Mouse (Mus musculus) liver, embryonic 13.5 days (tissue): ENCODE data around the gene Calu. TPM values are rescaled to one million over a fixed set of nuclear protein-coding genes. Genes with fewer than 3 reads are reported as not detected.
"Not testable (repeated sequence)": the region's sequence is repeated elsewhere in the genome, so short reads cannot be mapped to it uniquely, and the experiment has no call there.

Source experiments
- ATAC-seq: fragments of 200-750 bp; cut with Nextera tagmentation; 2 replicates; pipeline ENCODE4 v1.8.0; 2017; ENCODE audit warnings: low read depth, mild to moderate bottlenecking, moderate number of reproducible peaks, moderate library complexity
- DNase-seq: peaks from one replicate; pipeline ENCODE4 v3.0.0; 2022
- H3K27ac ChIP-seq: fragments of 300-500 bp; sonication (generic); 2 replicates; pipeline ENCODE4 v1.5.1; 2015; ENCODE audit warnings: moderate library complexity, mild to moderate bottlenecking, inconsistent platforms
- H3K27me3 ChIP-seq: fragments of 300-500 bp; sonication (generic); 2 replicates; pipeline ENCODE4 v1.6.1; 2015; ENCODE audit warnings: mild to moderate bottlenecking, inconsistent platforms
- H3K36me3 ChIP-seq: fragments of 300-500 bp; sonication (generic); 2 replicates; pipeline ENCODE4 v1.6.1; 2015; ENCODE audit warnings: mild to moderate bottlenecking, inconsistent platforms
- H3K4me1 ChIP-seq: fragments of 300-500 bp; sonication (generic); replicated peaks from 2 replicates; pipeline ENCODE4 v1.6.1; 2015; ENCODE audit warnings: inconsistent platforms
- H3K4me2 ChIP-seq: fragments of 300-500 bp; sonication (generic); 2 replicates; pipeline ENCODE4 v1.6.1; 2015; ENCODE audit warnings: inconsistent platforms, mild to moderate bottlenecking, moderate library complexity
- H3K4me3 ChIP-seq: fragments of 300-500 bp; sonication (generic); replicated peaks from 2 replicates; pipeline ENCODE4 v1.5.1; 2015; ENCODE audit warnings: mild to moderate bottlenecking, inconsistent platforms
- H3K9ac ChIP-seq: fragments of 300-500 bp; sonication (generic); 2 replicates; pipeline ENCODE4 v1.6.1; 2015; ENCODE audit warnings: mild to moderate bottlenecking, inconsistent platforms
- H3K9me3 ChIP-seq: fragments of 300-500 bp; sonication (generic); replicated peaks from 2 replicates; pipeline ENCODE4 v1.6.1; 2016; ENCODE audit warnings: inconsistent platforms
- WGBS: fragments of 180-500 bp; shearing (Covaris S2); methylation state at CpG from one replicate; pipeline ENCODE4 v1.1.7; 2015; ENCODE audit not compliant: insufficient replicate concordance; 5-methylcytosine and 5-hydroxymethylcytosine counted together
- polyA plus RNA-seq: library from polyadenylated mRNA; unstranded; fragments of >200 nt; fragmentation: Nextera tagmentation; extraction: Ambion mirVana; gene quantifications from 2 replicates; pipeline ENCODE4 v1.2.1, GENCODE M21; 2015

Calu gene
- polyA plus RNA-seq, 1 experiment from 2014 or later, result 95.5 TPM

DNA sequence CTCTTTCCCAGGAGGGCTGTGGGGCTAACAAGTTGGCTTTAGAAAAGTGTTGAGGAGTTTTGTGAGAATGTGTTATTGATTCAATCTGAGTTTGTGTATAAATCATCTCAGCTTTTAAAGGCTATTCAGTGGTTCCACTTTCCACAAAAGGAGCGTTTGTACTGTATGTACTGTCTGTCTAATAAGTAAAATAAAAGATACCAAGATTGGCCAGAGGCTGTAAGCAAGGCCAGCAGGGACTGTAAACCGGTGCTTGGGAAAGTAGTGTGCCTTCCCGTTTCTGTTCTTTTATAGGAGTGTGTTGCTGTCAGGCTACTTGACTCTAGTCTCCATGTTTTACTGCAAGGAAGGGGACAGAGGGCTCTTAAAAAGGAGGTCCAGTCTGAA, 15.3 kb downstream of the Calu start:
- no peaks in the 10 kb centered on the region for H3K27me3 ChIP-seq
- no peak overlapping the region for H3K27ac ChIP-seq
- no peak overlapping the region for H3K4me3 ChIP-seq
- DNase-seq (no peak), ATAC-seq (no peak)
- no peak overlapping the region for H3K4me2 ChIP-seq
- H3K4me1 ChIP-seq, result no peaks in the 10 kb centered on the region
- no peaks in the 10 kb centered on the region for H3K9me3 ChIP-seq
- H3K9ac ChIP-seq, result no peak overlapping the region
- 79% methylated on average over 3 of the region's 3 CpGs for WGBS
- H3K36me3 ChIP-seq, result peaks cover 53% of the 10 kb centered on the region

DNA sequence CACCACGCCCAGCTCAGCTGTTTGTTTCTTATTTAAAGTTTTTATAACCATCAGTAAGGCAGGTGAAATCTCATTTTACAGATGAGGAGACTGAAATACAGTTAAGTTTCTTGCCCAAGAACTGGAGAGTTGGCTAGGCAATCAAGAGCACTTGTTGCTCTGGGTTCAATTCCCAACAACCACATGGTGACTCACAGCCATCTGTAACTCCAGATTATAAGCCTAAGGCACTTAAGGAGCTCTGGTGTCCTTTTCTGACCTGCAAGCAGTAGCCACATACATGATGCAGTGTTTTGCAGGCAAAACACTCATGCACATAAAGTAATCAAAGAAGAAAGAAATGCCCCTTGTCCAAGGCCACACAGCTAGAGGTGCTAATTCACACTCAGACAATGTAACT, 17.4 kb downstream of the Calu start:
- Histone ChIP-seq H3K9ac (no peak overlapping the region), H3K27me3 (no peaks in the 10 kb centered on the region), H3K4me1 (no peaks in the 10 kb centered on the region), H3K36me3 (peaks cover 51% of the 10 kb centered on the region), H3K27ac (no peak overlapping the region), H3K9me3 (no peaks in the 10 kb centered on the region), H3K4me3 (no peak overlapping the region), H3K4me2 (no peak overlapping the region)
- no peak for ATAC-seq
- no peak for DNase-seq
- 81% methylated on average over 1 of the region's 1 CpGs for WGBS

DNA sequence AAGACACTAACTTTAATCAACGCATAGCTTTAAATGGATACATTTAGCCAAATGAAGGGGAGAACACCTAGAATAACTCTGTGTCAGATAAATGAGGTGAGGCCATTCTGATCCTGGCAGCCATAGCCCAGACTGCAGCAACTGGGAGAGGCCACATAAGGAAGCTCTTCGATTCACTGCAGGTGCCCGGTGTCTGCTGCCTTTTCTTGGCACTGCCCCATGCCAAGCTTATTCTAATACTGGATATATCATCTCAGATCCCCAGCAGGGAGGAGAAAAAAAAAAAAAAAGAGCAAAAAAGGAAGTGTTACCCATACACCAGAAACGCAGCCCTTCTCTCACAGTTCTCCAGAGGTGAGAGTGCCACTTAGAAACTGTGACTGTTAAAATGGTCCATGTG, 29.5 kb downstream of the Calu start:
- DNase-seq (no peak), ATAC-seq (no peak)
- Histone ChIP-seq H3K27me3 (no peaks in the 10 kb centered on the region), H3K36me3 (peaks cover 48% of the 10 kb centered on the region), H3K4me1 (peaks cover 7% of the 10 kb centered on the region), H3K9ac (no peak overlapping the region), H3K4me2 (no peak overlapping the region), H3K9me3 (no peaks in the 10 kb centered on the region), H3K4me3 (no peak overlapping the region), H3K27ac (no peak overlapping the region)
- 74% methylated on average over 4 of the region's 4 CpGs for WGBS

DNA sequence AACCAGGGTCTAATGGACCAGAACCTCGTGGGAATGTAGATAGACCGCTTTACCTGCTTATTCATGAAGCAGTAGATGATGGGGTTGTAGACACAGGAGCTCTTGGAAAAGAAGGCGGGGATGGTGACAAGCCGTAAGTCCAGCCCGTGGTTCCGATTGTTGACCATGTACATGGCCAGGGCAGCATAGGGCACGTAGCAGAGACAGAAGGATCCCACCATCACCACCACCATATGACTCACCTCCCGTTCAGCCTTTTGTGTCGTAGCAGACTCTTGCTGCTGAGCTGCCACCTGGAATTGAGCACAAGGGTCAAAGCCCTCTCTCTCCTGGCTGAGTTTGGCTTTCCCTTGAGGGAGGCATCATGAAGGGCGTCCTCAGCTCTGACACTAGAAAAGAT, 30.8 kb downstream of the Calu start:
- ATAC-seq (no peak), DNase-seq (no peak)
- Histone ChIP-seq H3K9me3 (no peaks in the 10 kb centered on the region), H3K36me3 (peaks cover 36% of the 10 kb centered on the region), H3K27me3 (no peaks in the 10 kb centered on the region), H3K4me2 (no peak overlapping the region), H3K4me3 (no peak overlapping the region), H3K27ac (no peak overlapping the region), H3K4me1 (peaks cover 1% of the 10 kb centered on the region), H3K9ac (no peak overlapping the region)
- WGBS, result 76% methylated on average over 10 of the region's 10 CpGs

DNA sequence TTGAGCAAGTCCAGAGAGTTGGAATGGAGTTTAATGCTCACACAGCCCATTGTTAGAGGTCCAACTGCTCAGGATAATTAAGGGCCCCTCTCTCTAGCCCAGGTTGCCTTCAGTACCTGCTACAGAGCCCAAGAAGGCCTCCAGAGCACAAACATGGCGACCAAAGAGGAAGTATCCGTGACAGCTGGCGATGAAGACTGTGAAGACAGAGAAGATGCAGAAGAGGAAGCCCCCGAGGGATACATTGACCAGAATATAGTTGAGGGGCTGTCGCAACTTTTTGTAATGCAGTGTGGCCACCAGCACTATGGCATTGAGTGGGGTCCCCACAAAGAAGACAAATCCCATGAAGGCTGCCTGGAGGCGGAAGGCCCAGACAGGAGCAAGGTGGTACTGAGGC, 32.1 kb downstream of the Calu start:
- Histone ChIP-seq H3K4me3 (no peak overlapping the region), H3K4me2 (no peak overlapping the region), H3K4me1 (peaks cover 10% of the 10 kb centered on the region), H3K9ac (no peak overlapping the region), H3K27ac (no peak overlapping the region), H3K9me3 (no peaks in the 10 kb centered on the region), H3K27me3 (no peaks in the 10 kb centered on the region), H3K36me3 (peaks cover 24% of the 10 kb centered on the region)
- DNase-seq (no peak), ATAC-seq (no peak)
- WGBS, result 44% methylated on average over 6 of the region's 6 CpGs

- H3K36me3 ChIP-seq, result no peaks in the 10 kb centered on the region
- H3K9ac ChIP-seq, result no peak overlapping the region
- no peak overlapping the region for H3K4me3 ChIP-seq
- H3K27me3 ChIP-seq, result 0 out of 2 replicates have a peak, but pooled peaks cover 3% of the 10 kb centered on the region
- no peak for DNase-seq
- no peak for ATAC-seq
- no peaks in the 10 kb centered on the region for H3K9me3 ChIP-seq
- H3K4me1 ChIP-seq, result peaks cover 12% of the 10 kb centered on the region
- no peak overlapping the region for H3K4me2 ChIP-seq
- 52% methylated on average over 2 of the region's 2 CpGs for WGBS
- H3K27ac ChIP-seq, result no peak overlapping the region
Measured at GRCm38 (mm10) chr6:29382442-29382841, 34.6 kb downstream of the Calu start.

DNA sequence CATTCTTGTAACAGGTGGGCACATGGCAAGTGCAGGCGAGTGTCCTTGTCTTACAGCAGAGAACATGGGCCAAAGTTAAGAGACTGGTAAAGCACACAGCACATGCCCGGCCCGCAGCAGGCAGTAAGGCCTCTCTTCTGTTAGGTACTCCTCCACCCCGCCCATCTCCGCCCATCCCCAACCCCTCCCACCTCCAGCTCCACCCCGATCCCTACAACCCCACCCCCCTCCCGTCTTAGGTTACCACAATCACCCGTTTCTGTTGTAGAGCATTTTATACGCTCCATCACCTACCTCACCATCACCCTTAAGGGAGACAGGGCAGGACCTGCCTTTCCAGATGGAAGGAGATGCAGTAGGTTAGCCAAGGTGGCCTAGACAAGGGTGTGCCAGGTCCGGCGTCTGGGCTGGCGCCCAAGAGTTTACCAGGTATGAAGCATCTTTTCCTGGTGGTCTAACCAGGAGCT, 40.2 kb downstream of the Calu start, which contains the start of gene Opn1sw:
Gene Opn1sw (minus strand): TSS at position 417 of the 467 bp plus-strand sequence.
- WGBS, result 4% methylated on average over 12 of the region's 12 CpGs
- no peaks in the 10 kb centered on the region for H3K9me3 ChIP-seq
- H3K4me3 ChIP-seq, result peak within 1 kb of the TSS; percentile 47
- DNase-seq (peak; percentile 36), ATAC-seq (peak; percentile 89)
- peaks cover 42% of the 10 kb centered on the region for H3K27me3 ChIP-seq
- peak within 1 kb of the TSS; percentile 58 for H3K4me2 ChIP-seq
- no peaks in the 10 kb centered on the region for H3K36me3 ChIP-seq
- H3K9ac ChIP-seq, result peak within 1 kb of the TSS; percentile 44; the same call in 1 of the 2 replicates
- H3K4me1 ChIP-seq, result peaks cover 29% of the 10 kb centered on the region
- no peak within 1 kb of the TSS for H3K27ac ChIP-seq

GRCm38 (mm10) chr6:29388606-29389080, 40.8 kb downstream of the Calu start:
- peak overlapping the region; percentile 47 for H3K4me3 ChIP-seq
- H3K9ac ChIP-seq, result 0 out of 2 replicates have a peak overlapping the region, but pooled peaks have one; percentile 37
- no peak overlapping the region for H3K27ac ChIP-seq
- H3K4me2 ChIP-seq, result peak overlapping the region; percentile 58
- H3K27me3 ChIP-seq, result peaks cover 47% of the 10 kb centered on the region
- peaks cover 29% of the 10 kb centered on the region for H3K4me1 ChIP-seq
- peak; percentile 31 for DNase-seq
- peak; percentile 72 for ATAC-seq
- H3K36me3 ChIP-seq, result no peaks in the 10 kb centered on the region
- no peaks in the 10 kb centered on the region for H3K9me3 ChIP-seq
- WGBS, result 3% methylated on average over 11 of the region's 11 CpGs

- Histone ChIP-seq H3K4me2 (no peak overlapping the region), H3K4me1 (peaks cover 23% of the 10 kb centered on the region), H3K27ac (no peak overlapping the region), H3K9me3 (no peaks in the 10 kb centered on the region), H3K27me3 (peaks cover 55% of the 10 kb centered on the region), H3K9ac (no peak overlapping the region), H3K36me3 (no peaks in the 10 kb centered on the region), H3K4me3 (no peak overlapping the region)
- 37% methylated on average over 9 of the region's 9 CpGs for WGBS
- DNase-seq (no peak), ATAC-seq (no peak)
Measured at GRCm38 (mm10) chr6:29389425-29389824, 41.6 kb downstream of the Calu start.

GRCm38 (mm10) chr6:29390500-29390899, 42.6 kb downstream of the Calu start:
- H3K4me3 ChIP-seq, ATAC-seq, H3K9ac ChIP-seq, H3K4me2 ChIP-seq, H3K9me3 ChIP-seq, DNase-seq, H3K36me3 ChIP-seq, H3K27ac ChIP-seq: not testable (repeated sequence)
- H3K4me1 ChIP-seq, result peaks cover 20% of the 10 kb centered on the region
- WGBS, result 67% methylated on average over 1 of the region's 1 CpGs
- H3K27me3 ChIP-seq, result peaks cover 65% of the 10 kb centered on the region

GRCm38 (mm10) chr6:29391241-29391640, 43.4 kb downstream of the Calu start:
- H3K27me3 ChIP-seq, result peaks cover 73% of the 10 kb centered on the region
- not testable (repeated sequence) for H3K9ac ChIP-seq, ATAC-seq, H3K9me3 ChIP-seq, H3K27ac ChIP-seq, DNase-seq, H3K4me3 ChIP-seq, H3K36me3 ChIP-seq, H3K4me2 ChIP-seq
- peaks cover 20% of the 10 kb centered on the region for H3K4me1 ChIP-seq
- 43% methylated on average over 8 of the region's 8 CpGs for WGBS

GRCm38 (mm10) chr6:29391802-29392201, 43.9 kb downstream of the Calu start:
- ATAC-seq, result no peak
- whole genome bisulfite sequencing, result 56% methylated on average over 4 of the region's 4 CpGs

More at GRCm38 (mm10) chr6:29391802-29392201, 43.9 kb downstream of the Calu start:
- Histone ChIP-seq H3K27me3 (peaks cover 78% of the 10 kb centered on the region), H3K4me1 (peaks cover 25% of the 10 kb centered on the region), H3K4me2 (no peak overlapping the region), H3K9ac (no peak overlapping the region), H3K27ac (no peak overlapping the region), H3K36me3 (no peaks in the 10 kb centered on the region), H3K9me3 (no peaks in the 10 kb centered on the region), H3K4me3 (no peak overlapping the region)
- DNase-seq, result no peak
